Mouse (Mus musculus): ENCODE measurements around the gene Tcp10a.
"Not testable (repeated sequence)": the region's sequence is repeated elsewhere in the genome, so short reads cannot be mapped to it uniquely, and the experiment has no call there.

Gene Tcp10a

DNA sequence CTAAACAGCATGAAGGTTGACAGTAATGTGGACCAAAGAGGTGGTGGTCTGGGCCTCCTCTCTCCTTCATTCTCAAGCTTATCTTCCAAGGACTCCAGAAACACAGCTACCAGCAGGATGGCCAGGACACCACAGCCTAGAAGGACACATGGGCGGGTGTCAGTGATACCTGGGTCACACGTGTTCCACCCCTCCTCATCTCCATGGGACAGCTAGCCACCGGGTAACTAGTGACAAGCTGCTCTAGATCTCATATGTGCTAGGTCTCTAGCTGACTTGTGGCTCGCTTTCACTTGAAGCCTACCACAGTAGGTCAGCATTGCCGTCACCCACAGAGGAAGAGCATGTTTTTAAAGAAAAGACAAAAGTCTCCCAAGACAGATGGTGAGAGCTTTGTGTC lies 47.4 kb downstream of the Tcp10a start, which contains the start of gene Gm49630:
Gene Gm49630, minus strand, starts transcription at position 101 of the 400 bp plus-strand sequence.
- DNase-seq, result not testable (repeated sequence)

GRCm38 (mm10) chr17:7376951-7377700 lies 52.7 kb downstream of the Tcp10a start:
- DNase-seq, result not testable (repeated sequence)

DNA sequence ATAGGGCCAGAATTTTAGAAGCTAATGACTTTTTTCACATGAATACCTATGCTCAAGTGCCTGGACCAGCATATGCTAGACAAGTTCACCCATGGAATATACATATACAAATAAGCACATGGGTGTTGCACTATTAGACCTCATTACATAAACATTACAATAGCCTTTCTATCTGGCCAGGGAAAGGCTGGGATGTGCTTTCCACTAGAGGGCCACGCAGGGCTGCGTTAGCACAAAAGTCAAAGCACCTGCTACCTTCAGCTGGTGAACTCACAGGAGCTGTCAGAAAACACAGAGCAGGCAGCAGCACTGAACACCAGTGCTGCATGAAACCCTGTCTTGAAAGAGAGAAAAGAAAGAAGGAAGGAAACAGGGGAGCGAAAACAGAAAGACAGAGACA lies 53.5 kb downstream of the Tcp10a start:
- DNase-seq, result not testable (repeated sequence)

- DNase-seq, result not testable (repeated sequence)
Observed at GRCm38 (mm10) chr17:7382711-7383110, 58.3 kb downstream of the Tcp10a start.

GRCm38 (mm10) chr17:7383167-7384143 lies 59.0 kb downstream of the Tcp10a start:
- DNase-seq, result not testable (repeated sequence)

- DNase-seq, result not testable (repeated sequence)
Observed at GRCm38 (mm10) chr17:7385364-7385763, 60.9 kb downstream of the Tcp10a start, which contains the start of gene Unc93a2. Gene Unc93a2, minus strand, starts transcription at chr17:7385464.

GRCm38 (mm10) chr17:7386016-7386415 lies 61.6 kb downstream of the Tcp10a start:
- DNase-seq, result not testable (repeated sequence)

DNA sequence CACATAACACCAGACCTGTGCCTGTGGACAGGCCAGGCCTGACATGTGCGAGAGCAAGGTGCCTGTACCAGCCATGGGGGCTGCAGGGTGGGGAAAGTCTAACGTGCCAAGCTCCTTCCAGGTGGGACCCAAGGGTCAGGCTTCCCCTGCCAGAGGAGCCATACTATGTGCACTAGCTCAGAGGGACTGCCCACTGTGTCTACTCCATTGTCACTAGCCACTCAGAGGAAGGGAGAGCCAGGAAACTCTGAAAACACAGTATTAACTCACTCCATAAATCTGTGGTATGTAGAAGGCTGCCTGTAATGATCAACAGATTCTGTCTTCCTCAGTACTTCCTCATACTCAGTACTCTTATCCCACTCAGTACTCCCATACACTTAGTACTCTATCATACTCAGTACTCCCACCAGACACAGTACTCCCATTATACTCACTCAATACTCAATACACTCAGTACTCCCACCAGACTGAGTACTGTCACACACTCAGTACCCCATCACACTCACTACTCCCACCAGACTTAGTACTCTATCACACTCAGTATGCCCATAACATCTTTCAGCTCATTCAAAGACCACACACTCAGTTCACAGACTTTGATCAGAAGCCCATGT lies 64.0 kb downstream of the Tcp10a start:
- DNase-seq, result not testable (repeated sequence)

DNA sequence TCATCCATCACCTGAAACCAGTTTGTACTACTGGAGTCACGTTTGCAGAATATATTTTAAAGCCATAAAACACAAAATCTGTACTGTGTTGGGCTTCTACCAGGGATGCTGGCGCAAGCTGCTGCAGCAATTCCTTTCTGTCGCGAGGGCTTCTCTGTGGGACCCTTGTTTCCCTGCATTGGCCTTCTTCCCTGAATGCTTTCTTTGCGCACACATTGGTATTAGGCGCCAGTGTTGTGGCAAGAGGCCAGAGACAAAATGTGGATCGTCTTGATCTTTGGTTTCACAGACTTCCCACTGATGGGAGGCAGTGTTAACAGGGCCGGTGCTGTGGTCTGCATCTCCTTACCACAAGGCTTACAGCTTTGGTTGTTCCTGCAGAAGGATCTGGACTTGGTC lies 64.5 kb downstream of the Tcp10a start:
- not testable (repeated sequence) for DNase-seq

DNA sequence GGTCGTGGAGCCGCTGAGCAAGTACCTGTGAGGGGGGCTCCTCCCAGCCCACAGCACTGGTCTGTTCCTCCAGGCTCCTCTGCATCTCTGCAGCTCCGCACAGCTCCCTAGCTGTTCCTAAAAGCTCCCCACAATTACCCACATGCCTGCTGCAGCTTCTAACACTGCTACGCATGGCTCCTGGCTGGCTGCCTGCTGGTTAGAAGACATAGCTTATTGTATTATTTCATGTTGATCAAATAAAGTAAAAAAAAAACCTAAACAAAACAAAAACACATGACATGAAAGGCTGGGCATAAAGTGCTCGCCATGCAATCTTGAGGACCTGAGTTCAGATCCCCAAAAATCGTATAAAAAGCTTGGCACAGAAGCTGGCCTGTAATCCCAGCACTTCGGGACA lies 65.5 kb downstream of the Tcp10a start:
- DNase-seq, result not testable (repeated sequence)

- not testable (repeated sequence) for DNase-seq
Observed at GRCm38 (mm10) chr17:7395116-7395515, 70.7 kb downstream of the Tcp10a start.

Data from cerebellum, adult 8-10 months (tissue).